Mouse (Mus musculus) hindbrain, embryonic 15.5 days (tissue): Measurements from ENCODE around the gene Gm45785. TPM values are rescaled to one million over a fixed set of nuclear protein-coding genes. Genes with fewer than 3 reads are reported as not detected.

Experiments
- ATAC-seq: fragments of 200-750 bp; cut with Nextera tagmentation; 2 replicates; pipeline ENCODE4 v1.8.0; 2017; ENCODE audit warnings: low read depth, moderate number of reproducible peaks, moderate TSS enrichment; ENCODE audit not compliant: low FRiP score
- H3K27ac ChIP-seq: fragments of 300-500 bp; sonication (generic); replicated peaks from 2 replicates; pipeline ENCODE4 v1.5.1; 2015; ENCODE audit warnings: mild to moderate bottlenecking, inconsistent platforms
- H3K27me3 ChIP-seq: fragments of 300-500 bp; sonication (generic); 2 replicates; pipeline ENCODE4 v1.6.1; 2015; ENCODE audit warnings: control low read depth, inconsistent platforms
- H3K36me3 ChIP-seq: fragments of 300-500 bp; sonication (generic); 2 replicates; pipeline ENCODE4 v1.6.1; 2015; ENCODE audit warnings: control low read depth, inconsistent platforms
- H3K4me1 ChIP-seq: fragments of 300-500 bp; sonication (generic); replicated peaks from 2 replicates; pipeline ENCODE4 v1.6.1; 2015; ENCODE audit warnings: control low read depth, inconsistent platforms
- H3K4me2 ChIP-seq: fragments of 300-500 bp; sonication (generic); 2 replicates; pipeline ENCODE4 v1.6.1; 2015; ENCODE audit warnings: moderate library complexity, mild to moderate bottlenecking, inconsistent platforms
- H3K4me3 ChIP-seq: fragments of 300-500 bp; sonication (generic); 2 replicates; pipeline ENCODE4 v1.5.1; 2015; ENCODE audit warnings: mild to moderate bottlenecking, inconsistent platforms
- H3K9ac ChIP-seq: fragments of 300-500 bp; sonication (generic); 2 replicates; pipeline ENCODE4 v1.6.1; 2015; ENCODE audit warnings: inconsistent platforms
- H3K9me3 ChIP-seq: fragments of 300-500 bp; sonication (generic); 2 replicates; pipeline ENCODE4 v1.6.1; 2016; ENCODE audit warnings: control low read depth, inconsistent platforms
- WGBS: fragments of 180-500 bp; shearing (Covaris S2); methylation state at CpG from one replicate; pipeline ENCODE4 v1.1.7; 2015; 5-methylcytosine and 5-hydroxymethylcytosine counted together
- polyA plus RNA-seq: library from polyadenylated mRNA; unstranded; fragments of >200 nt; fragmentation: Nextera tagmentation; extraction: Ambion mirVana; gene quantifications from 2 replicates; pipeline ENCODE4 v1.2.1, GENCODE M21; 2015

Gene Gm45785
- polyA plus RNA-seq, 1 experiment from 2014 or later: not detected

DNA sequence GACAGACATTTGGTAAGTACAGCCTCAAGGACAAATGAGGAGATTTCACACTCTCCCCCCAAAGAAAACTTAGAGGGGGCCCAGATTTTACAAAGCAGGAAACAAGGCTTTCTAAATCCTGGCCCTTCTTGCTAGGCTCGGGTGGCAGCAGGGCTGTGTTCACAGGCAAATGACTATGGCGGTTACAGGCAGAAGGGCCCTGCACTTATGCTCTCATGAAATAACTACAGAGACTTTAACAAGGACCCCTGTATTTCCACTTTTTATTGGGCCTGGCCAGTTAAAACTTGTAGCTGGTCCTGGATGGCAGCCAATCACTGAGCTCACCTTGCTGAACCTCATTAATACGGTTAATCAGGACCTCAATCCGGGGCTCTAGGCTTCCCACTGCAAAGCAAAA is 75.6 kb downstream of the Gm45785 start:
- H3K27me3 ChIP-seq: no peaks in the 10 kb centered on the region
- H3K36me3 ChIP-seq: no peaks in the 10 kb centered on the region
- no peak for ATAC-seq
- H3K9me3 ChIP-seq: no peaks in the 10 kb centered on the region
- no peaks in the 10 kb centered on the region for H3K4me1 ChIP-seq
- H3K27ac ChIP-seq: no peak overlapping the region
- H3K4me3 ChIP-seq: no peak overlapping the region
- H3K9ac ChIP-seq: no peak overlapping the region
- WGBS: 93% methylated on average over 4 of the region's 4 CpGs
- H3K4me2 ChIP-seq: no peak overlapping the region

Other genes starting within 250 kb of the Gm45785 start
- not detected in 2 replicates for gene Olfr61, start 227.4 kb downstream of the Gm45785 start, polyA plus RNA-seq
- not detected in 2 replicates for gene Olfr53, start 209.9 kb downstream of the Gm45785 start, polyA plus RNA-seq
- 0.07 TPM in 1 of 2 replicates, not detected in the other for gene Olfr539, start 196.4 kb downstream of the Gm45785 start, polyA plus RNA-seq
- gene Olfr45, start 174.4 kb downstream of the Gm45785 start, polyA plus RNA-seq: not detected in 2 replicates
- gene Olfr541, start 159.1 kb downstream of the Gm45785 start, polyA plus RNA-seq: not detected in 2 replicates
- not detected in 2 replicates for gene Cyp2e1, start 92.6 kb downstream of the Gm45785 start, polyA plus RNA-seq
- 0.40 and 0.42 TPM in 2 replicates for gene Syce1, start 68.5 kb downstream of the Gm45785 start, polyA plus RNA-seq
- 27.1 and 28.3 TPM in 2 replicates for gene Zfp941, start 34.2 kb downstream of the Gm45785 start, polyA plus RNA-seq
- gene Urah, start 21.3 kb downstream of the Gm45785 start, polyA plus RNA-seq: 0.25 TPM in 2 replicates
- not detected in 2 replicates for gene Scgb1c1, start 10.8 kb downstream of the Gm45785 start, polyA plus RNA-seq
- gene Odf3, start 8.5 kb downstream of the Gm45785 start, polyA plus RNA-seq: not detected in 2 replicates
- 97.6 and 104 TPM in 2 replicates for gene Ric8a, start 626 bp upstream of the Gm45785 start, polyA plus RNA-seq
- 38.0 and 44.3 TPM in 2 replicates for gene Bet1l, start 1.2 kb upstream of the Gm45785 start, polyA plus RNA-seq
- 245 and 259 TPM in 2 replicates for gene Psmd13, start 25.6 kb upstream of the Gm45785 start, polyA plus RNA-seq
- 56.4 and 60.5 TPM in 2 replicates for gene Sirt3, start 26.0 kb upstream of the Gm45785 start, polyA plus RNA-seq
- gene Cox8b, start 44.1 kb upstream of the Gm45785 start, polyA plus RNA-seq: not detected in 2 replicates
- gene Nlrp6, start 64.6 kb upstream of the Gm45785 start, polyA plus RNA-seq: 0.67 and 0.88 TPM in 2 replicates
- 9.1 TPM in 2 replicates for gene Pgghg, start 85.1 kb upstream of the Gm45785 start, polyA plus RNA-seq
- 0.75 and 0.82 TPM in 2 replicates for gene Ifitm5, start 94.0 kb upstream of the Gm45785 start, polyA plus RNA-seq
- not detected in 2 replicates for gene Gm45717, start 99.6 kb upstream of the Gm45785 start, polyA plus RNA-seq
- gene Ifitm2, start 99.7 kb upstream of the Gm45785 start, polyA plus RNA-seq: 190 and 193 TPM in 2 replicates
- 16.6 and 19.9 TPM in 2 replicates for gene Ifitm1, start 110.9 kb upstream of the Gm45785 start, polyA plus RNA-seq
- gene Ifitm3, start 154.4 kb upstream of the Gm45785 start, polyA plus RNA-seq: 36.8 and 54.6 TPM in 2 replicates
- gene Ifitm6, start 161.6 kb upstream of the Gm45785 start, polyA plus RNA-seq: 0.79 and 1.7 TPM in 2 replicates
- gene Gm17387, start 172.8 kb upstream of the Gm45785 start, polyA plus RNA-seq: not detected in 2 replicates
- gene B4galnt4, start 204.8 kb upstream of the Gm45785 start, polyA plus RNA-seq: 45.6 and 57.3 TPM in 2 replicates
- gene Pkp3, start 221.9 kb upstream of the Gm45785 start, polyA plus RNA-seq: 0.25 and 0.29 TPM in 2 replicates
- gene Sigirr, start 244.2 kb upstream of the Gm45785 start, polyA plus RNA-seq: 3.2 and 3.3 TPM in 2 replicates